Mouse (Mus musculus) adrenal gland, postnatal 14 days (tissue): ENCODE results near the gene Prkn. TPM values are rescaled to one million over a fixed set of nuclear protein-coding genes. Genes with fewer than 3 reads are reported as not detected.

Source experiments
- DNase-seq: peaks from one replicate; pipeline ENCODE4 v3.0.0; 2021; ENCODE audit warnings: mixed read lengths
- total RNA-seq: library from RNA; stranded (reverse); gene quantifications from 2 replicates; pipeline ENCODE4 v1.2.3, GENCODE M21; 2021

The Prkn gene
- total RNA-seq, 1 experiment from 2014 or later, result 6.9 TPM

- no peak for DNase-seq
These were observed 1206.8 kb downstream of the Prkn start for GRCm38 (mm10) chr17:12047032-12047431.

GRCm38 (mm10) chr17:12047523-12047922 is 1207.3 kb downstream of the Prkn start:
- DNase-seq, result no peak

- peak; percentile 83 for DNase-seq
These were observed 1208.7 kb downstream of the Prkn start for GRCm38 (mm10) chr17:12048695-12049490.

- no peak for DNase-seq
These were observed 1210.1 kb downstream of the Prkn start for GRCm38 (mm10) chr17:12050261-12050660.

GRCm38 (mm10) chr17:12051031-12051430 is 1210.8 kb downstream of the Prkn start:
- peak; percentile 22 for DNase-seq

- no peak for DNase-seq
These were observed 1212.5 kb downstream of the Prkn start for GRCm38 (mm10) chr17:12052651-12053050.

GRCm38 (mm10) chr17:12059041-12059440 is 1218.9 kb downstream of the Prkn start:
- no peak for DNase-seq

- DNase-seq, result no peak
These were observed 1221.2 kb downstream of the Prkn start for GRCm38 (mm10) chr17:12061381-12061780.

- DNase-seq, result no peak
These were observed 1222.7 kb downstream of the Prkn start for GRCm38 (mm10) chr17:12062861-12063260.

- no peak for DNase-seq
These were observed 1223.3 kb downstream of the Prkn start for GRCm38 (mm10) chr17:12063533-12063932.

GRCm38 (mm10) chr17:12066054-12066453 is 1225.9 kb downstream of the Prkn start:
- no peak for DNase-seq

GRCm38 (mm10) chr17:12076816-12077215 is 1236.6 kb downstream of the Prkn start:
- no peak for DNase-seq

GRCm38 (mm10) chr17:12080656-12081495 is 1240.7 kb downstream of the Prkn start:
- DNase-seq, result no peak

GRCm38 (mm10) chr17:12082201-12082600 is 1242.0 kb downstream of the Prkn start:
- DNase-seq, result no peak

GRCm38 (mm10) chr17:12090261-12090927 is 1250.2 kb downstream of the Prkn start:
- DNase-seq, result no peak

GRCm38 (mm10) chr17:12092901-12093564 is 1252.8 kb downstream of the Prkn start:
- DNase-seq, result no peak

GRCm38 (mm10) chr17:12094016-12094415 is 1253.8 kb downstream of the Prkn start:
- DNase-seq, result no peak

GRCm38 (mm10) chr17:12094827-12095590 is 1254.8 kb downstream of the Prkn start:
- DNase-seq, result peak; percentile 48

- no peak for DNase-seq
These were observed 1259.2 kb downstream of the Prkn start for GRCm38 (mm10) chr17:12099415-12099814.

GRCm38 (mm10) chr17:12102326-12102725 is 1262.1 kb downstream of the Prkn start:
- DNase-seq, result no peak

GRCm38 (mm10) chr17:12103781-12104180 is 1263.6 kb downstream of the Prkn start:
- no peak for DNase-seq
